Mouse (Mus musculus): Measurements from ENCODE around the gene Slc17a1. TPM values are rescaled to one million over a fixed set of nuclear protein-coding genes. Genes with fewer than 3 reads are reported as not detected.
A peak's percentile ranks its signal among the peaks of the same experiment; 100 is the strongest.

Slc17a1 gene
- polyA plus RNA-seq, 1 experiment from 2014 or later: 0.09 TPM

- no peak for DNase-seq (ENCODE audit: low spot score)
Measured at GRCm38 (mm10) chr13:23887026-23887725, 19.6 kb downstream of the Slc17a1 start.

DNA sequence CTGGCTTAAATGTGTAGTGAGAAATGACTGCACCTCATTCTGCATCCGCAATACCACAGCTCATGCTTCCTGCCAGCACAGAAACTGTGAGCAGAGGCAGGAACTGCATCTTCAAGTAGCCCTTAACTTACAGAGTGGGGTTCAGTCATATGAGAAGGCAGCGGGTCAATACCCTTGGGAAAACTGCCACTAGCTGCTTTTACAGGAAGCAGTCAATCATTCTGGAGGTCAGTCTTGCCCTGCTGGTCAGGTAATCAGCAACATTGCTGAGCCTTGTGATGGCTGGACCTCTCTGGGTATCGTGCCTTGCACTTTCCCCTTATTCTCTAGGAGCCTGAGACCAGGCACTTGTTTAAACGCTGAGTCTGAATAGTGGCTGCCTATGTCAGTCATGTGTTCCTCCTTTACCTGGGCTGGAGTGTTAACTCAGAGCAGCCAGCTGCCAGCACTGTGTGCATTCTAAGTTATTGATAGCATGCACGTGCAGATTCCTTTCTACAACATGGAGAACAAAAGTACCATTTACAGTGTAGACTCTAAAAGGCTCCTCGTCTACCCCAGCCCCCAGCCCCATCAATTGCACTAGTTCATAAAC, 21.6 kb downstream of the Slc17a1 start:
- DNase-seq (ENCODE audit: low spot score): no peak

DNA sequence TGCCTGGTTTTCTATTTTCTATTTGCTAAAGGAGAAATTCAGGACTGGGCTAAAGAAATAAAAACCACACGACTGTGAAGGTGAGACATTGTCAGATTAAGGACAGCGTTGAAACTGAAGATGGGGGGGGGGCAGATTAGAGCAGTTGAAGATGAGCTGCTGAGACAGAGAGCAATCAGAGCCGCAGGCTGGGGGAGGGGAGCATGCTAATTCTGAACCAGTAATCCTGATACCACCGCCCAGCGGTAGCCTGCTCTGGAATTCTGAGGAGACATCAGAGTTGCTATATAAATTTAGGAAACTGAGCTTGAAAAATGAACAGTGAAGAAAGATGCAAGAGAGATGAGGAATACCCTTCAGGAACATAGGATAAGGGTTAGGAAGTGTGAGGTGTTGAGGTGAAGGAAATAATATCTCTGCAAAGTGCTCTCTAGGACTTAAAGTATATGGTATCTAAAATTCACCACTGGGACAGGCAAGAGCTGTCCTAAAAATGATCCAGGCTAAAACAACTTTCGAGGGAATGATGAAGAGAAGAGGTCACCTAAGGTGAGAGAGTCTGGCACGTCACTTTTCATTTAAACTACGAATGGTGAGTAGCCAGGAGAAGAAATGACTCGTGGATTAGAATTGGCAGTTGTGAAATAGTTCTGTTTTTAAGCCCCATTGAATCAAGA, 25.2 kb downstream of the Slc17a1 start:
- DNase-seq (ENCODE audit: low spot score): no peak

DNA sequence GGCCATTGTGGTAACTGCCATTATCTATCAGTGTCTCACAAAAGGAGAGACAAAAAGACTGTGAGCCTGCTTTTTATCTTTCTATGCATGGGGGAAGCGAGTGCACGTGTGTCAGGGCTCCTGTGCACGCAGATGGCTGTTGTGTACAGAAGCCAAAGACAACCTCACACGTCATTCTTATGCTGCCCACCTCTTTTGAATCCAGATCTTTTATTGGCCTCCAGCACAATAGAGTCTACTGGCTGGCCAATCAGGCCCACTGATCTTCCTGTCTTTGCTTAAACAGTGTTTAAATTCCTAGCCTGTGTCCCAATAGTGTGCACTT, 25.7 kb downstream of the Slc17a1 start:
- DNase-seq (ENCODE audit: low spot score): no peak

GRCm38 (mm10) chr13:23898242-23898641, 30.7 kb downstream of the Slc17a1 start:
- peak; percentile 62 for DNase-seq (ENCODE audit: low spot score)

- DNase-seq (ENCODE audit: low spot score): no peak
Measured at GRCm38 (mm10) chr13:23906906-23907305, 39.4 kb downstream of the Slc17a1 start.

DNA sequence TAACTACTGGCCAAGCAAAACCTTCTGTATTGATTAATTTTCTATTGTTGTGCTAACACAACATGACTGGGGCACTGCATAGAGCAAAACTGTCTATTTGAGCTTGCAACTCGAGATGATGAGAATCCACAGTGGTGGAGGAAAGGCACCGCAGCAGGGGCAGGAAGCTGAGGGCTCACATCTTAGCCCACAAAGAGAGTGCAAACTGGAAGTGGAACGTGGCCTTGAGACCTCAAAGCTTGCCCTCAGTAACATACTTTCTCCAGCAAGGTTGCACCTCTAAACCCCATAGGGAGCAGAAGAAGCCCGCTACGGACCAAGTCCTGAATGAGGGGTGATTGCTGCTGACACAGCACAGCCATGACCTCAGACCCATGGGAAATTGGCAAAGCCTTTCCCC, 42.6 kb downstream of the Slc17a1 start:
- DNase-seq (ENCODE audit: low spot score): peak; percentile 52

- DNase-seq (ENCODE audit: low spot score): peak; percentile 42
Measured at GRCm38 (mm10) chr13:23911335-23911734, 43.8 kb downstream of the Slc17a1 start.

GRCm38 (mm10) chr13:23913791-23914306, 46.3 kb downstream of the Slc17a1 start:
- DNase-seq (ENCODE audit: low spot score): no peak

- DNase-seq (ENCODE audit: low spot score): no peak
Measured at GRCm38 (mm10) chr13:23914376-23915167, 47.0 kb downstream of the Slc17a1 start, which contains the start of gene Slc17a4. Slc17a4 (minus strand) TSS chr13:23915009.

DNA sequence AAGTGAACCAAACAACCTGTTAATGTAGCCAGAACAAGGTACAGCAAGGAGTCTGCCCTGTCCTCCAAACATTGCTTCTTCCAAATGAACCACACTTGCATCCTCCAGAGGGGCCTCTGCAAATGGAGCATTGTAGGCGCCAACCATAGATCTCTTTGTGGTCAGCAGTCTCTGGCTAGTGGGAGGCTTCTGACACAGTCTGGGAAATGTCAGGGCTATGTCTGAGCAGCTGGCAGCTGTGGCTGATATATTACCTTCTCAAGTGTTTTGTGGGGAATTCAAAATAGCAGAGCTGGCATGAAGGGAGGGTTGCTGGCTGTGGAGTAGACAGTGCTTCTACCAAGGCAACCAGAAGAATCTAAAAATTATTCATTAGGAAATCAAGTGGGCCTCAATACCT, 48.6 kb downstream of the Slc17a1 start:
- DNase-seq (ENCODE audit: low spot score): no peak

GRCm38 (mm10) chr13:23917674-23918073, 50.1 kb downstream of the Slc17a1 start:
- no peak for DNase-seq (ENCODE audit: low spot score)

DNA sequence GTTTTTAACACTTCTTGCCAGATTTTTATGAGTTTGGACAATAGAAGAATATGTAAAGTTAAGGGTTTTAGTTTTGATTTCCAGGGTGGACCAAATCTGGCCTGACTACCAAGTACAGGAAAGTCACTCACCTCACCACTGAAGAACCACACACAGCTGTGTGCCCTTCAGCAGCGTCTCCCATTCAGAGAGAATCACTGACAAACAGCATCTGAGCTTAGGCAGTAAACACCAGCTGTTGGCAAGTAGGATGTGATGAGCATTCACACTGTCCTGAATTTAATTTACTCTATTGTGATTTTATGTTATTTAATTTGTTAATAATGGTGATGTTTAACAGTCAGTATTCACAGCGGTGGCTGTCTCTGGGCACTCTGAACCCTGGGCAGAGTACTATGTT, 58.2 kb downstream of the Slc17a1 start:
- no peak for DNase-seq (ENCODE audit: low spot score)

GRCm38 (mm10) chr13:23928637-23929036, 61.1 kb downstream of the Slc17a1 start:
- no peak for DNase-seq (ENCODE audit: low spot score)

DNA sequence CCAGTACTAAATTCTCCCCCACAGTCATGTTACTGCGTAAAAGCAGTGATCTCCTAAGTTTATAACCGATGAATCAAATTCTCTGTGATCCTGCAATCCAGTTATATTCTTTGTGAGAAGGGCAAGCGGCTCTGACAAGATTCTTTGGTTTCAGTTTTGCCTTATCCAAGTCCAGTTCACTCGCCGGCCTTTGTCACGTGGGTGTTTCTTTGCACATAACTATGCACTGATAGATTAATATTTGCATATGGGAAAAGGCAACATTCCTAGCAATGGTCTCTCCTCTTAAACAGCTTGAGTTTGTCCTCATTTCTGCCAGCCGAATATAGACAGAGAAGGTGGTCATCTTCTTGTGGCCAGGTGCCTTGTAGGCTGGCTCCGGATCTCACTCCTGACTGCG, 62.9 kb downstream of the Slc17a1 start:
- DNase-seq (ENCODE audit: low spot score): no peak

DNA sequence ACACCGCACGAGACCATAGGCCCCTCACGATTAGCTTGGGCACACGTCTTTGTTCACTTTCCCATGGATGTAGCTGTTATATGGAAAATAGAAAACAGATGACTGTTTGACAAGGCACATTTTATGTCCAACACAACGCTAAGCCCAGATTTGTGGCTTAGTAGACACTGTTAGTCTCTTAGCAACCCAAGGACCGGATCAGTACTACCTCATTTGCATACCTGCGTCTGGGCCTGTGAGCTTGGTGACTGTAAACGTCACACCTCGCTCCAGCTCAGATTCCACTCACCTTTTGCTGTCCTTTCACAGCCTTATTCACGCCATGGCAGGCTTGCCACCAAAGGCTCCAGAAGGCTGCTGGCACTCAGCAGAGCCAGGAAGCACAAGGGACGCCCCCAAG, 63.4 kb downstream of the Slc17a1 start:
- no peak for DNase-seq (ENCODE audit: low spot score)

GRCm38 (mm10) chr13:23933421-23934210, 66.1 kb downstream of the Slc17a1 start, which contains the start of gene Hist1h2ba:
Hist1h2ba (minus strand) TSS chr13:23934156.
- no peak for DNase-seq (ENCODE audit: low spot score)

- DNase-seq (ENCODE audit: low spot score): no peak
Measured at GRCm38 (mm10) chr13:23934211-23934520, 66.6 kb downstream of the Slc17a1 start, which contains the start of gene Hist1h2aa. Hist1h2aa (plus strand) TSS chr13:23934462.

GRCm38 (mm10) chr13:23938699-23939098, 71.1 kb downstream of the Slc17a1 start:
- no peak for DNase-seq (ENCODE audit: low spot score)

DNA sequence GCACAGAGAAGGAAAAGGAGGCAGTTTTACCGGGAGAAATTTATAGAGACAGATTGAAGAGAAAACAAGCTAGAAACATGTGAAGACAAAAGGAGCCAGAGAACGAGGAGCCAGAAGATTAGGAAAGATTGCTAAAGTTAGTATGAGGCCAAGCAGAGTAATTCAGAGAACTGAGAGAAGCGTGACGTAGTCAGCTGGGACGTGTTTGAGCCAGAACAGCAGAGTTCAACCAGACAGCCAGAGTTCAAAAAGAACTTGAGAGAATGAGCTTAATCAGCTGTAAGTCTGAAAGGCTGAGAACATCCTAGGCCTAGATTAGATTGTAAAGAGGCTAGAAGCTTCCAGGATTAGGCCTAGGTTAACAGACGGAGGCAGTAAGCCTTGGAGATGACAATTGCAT, 72.7 kb downstream of the Slc17a1 start:
- DNase-seq (ENCODE audit: low spot score): no peak

- DNase-seq (ENCODE audit: low spot score): peak; percentile 6
Measured at GRCm38 (mm10) chr13:23942861-23943260, 75.3 kb downstream of the Slc17a1 start.

Data from thymus, postnatal 0 days (tissue).